Mouse (Mus musculus): Measurements from ENCODE around the gene P4ha3. TPM values are rescaled to one million over a fixed set of nuclear protein-coding genes. Genes with fewer than 3 reads are reported as not detected.

Gene P4ha3
- 2.4 and 2.6 TPM in 2 replicates for polyA plus RNA-seq (2012; rRNA removed)

DNA sequence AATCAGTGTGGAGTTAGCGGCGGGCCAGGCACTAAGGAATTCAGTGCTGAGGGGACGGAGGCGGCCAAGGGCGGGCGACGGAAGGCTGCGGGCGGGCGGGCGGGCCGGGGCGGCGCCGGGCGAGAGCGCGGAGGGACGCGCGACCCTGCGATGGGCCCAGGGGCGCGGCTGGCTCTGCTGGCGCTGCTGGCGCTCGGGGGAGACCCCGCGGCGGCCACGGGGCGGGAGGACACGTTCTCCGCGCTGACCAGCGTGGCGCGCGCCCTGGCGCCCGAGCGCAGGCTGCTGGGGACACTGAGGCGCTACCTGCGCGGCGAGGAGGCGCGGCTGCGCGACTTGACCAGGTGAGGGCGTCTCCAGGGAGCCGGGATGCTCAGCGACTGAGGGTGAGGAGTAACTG, at the start of gene P4ha3:
Gene P4ha3, plus strand, starts transcription at position 138 of the 400 bp plus-strand sequence.

Other genes with a start within 250 kb of the P4ha3 start
- 6.4 and 7.2 TPM in 2 replicates for gene Pold3, start 164.0 kb upstream of the P4ha3 start, polyA plus RNA-seq (2012; rRNA removed)
- 23.1 and 27.5 TPM in 2 replicates for gene Lipt2, start 126.2 kb upstream of the P4ha3 start, polyA plus RNA-seq (2012; rRNA removed)
- 292 and 298 TPM in 2 replicates for gene Kcne3, start 109.0 kb upstream of the P4ha3 start, polyA plus RNA-seq (2012; rRNA removed)
- 2.4 and 2.8 TPM in 2 replicates for gene Pgm2l1, start 58.1 kb upstream of the P4ha3 start, polyA plus RNA-seq (2012; rRNA removed)
- gene C2cd3, start 86.7 kb downstream of the P4ha3 start, polyA plus RNA-seq (2012; rRNA removed): 15.9 and 16.0 TPM in 2 replicates
- 107 and 124 TPM in 2 replicates for gene Ppme1, start 86.8 kb downstream of the P4ha3 start, polyA plus RNA-seq (2012; rRNA removed)
- gene Ucp3, start 187.5 kb downstream of the P4ha3 start, polyA plus RNA-seq (2012; rRNA removed): 0.22 and 0.38 TPM in 2 replicates
- 1,003 and 1,075 TPM in 2 replicates for gene Ucp2, start 207.8 kb downstream of the P4ha3 start, polyA plus RNA-seq (2012; rRNA removed)
- 0.08 and 0.14 TPM in 2 replicates for gene Dnajb13, start 229.4 kb downstream of the P4ha3 start, polyA plus RNA-seq (2012; rRNA removed)

All from colon, adult 2 months (tissue).